Comparison of ENCODE assay signal across 8 mouse cellular contexts in genomic region chr4:136841056-136841455, GRCm38 (mm10). TPM values are rescaled to one million over a fixed set of nuclear protein-coding genes. Genes with fewer than 3 reads are reported as not detected.
DNase-seq lines count a peak whose midpoint lies in the region; ATAC-seq lines count a peak whose summit lies in the region.

No protein-coding gene starts in this region.

- H3K4me1 ChIP-seq in hindbrain, embryonic 16.5 days (ENCODE audit: control insufficient read depth, insufficient read depth, low read depth, low read length) = peaks cover 21% of the 10 kb centered on the region
- peaks cover 22% of the 10 kb centered on the region for H3K4me1 ChIP-seq in megakaryocyte, embryonic 14.5 days

- H3K4me2 ChIP-seq in hindbrain, embryonic 16.5 days (ENCODE audit: low read length) = no peak overlapping the region

- no peak overlapping the region for H3K9ac ChIP-seq in hindbrain, embryonic 16.5 days (ENCODE audit: low read depth, low read length)

- H3K27me3 ChIP-seq in hindbrain, embryonic 16.5 days (replicated peaks; ENCODE audit: control insufficient read depth, insufficient read depth, low read length) = no peaks in the 10 kb centered on the region
- H3K27me3 ChIP-seq in megakaryocyte, embryonic 14.5 days (replicated peaks) = peaks cover 65% of the 10 kb centered on the region

- ATAC-seq in hindbrain, embryonic 16.5 days = peak; percentile 56

- no peak overlapping the region for H3K27ac ChIP-seq in hindbrain, embryonic 16.5 days (ENCODE audit: low read depth, low read length)

- H3K36me3 ChIP-seq in hindbrain, embryonic 16.5 days (ENCODE audit: control insufficient read depth, insufficient read depth, low read length) = no peaks in the 10 kb centered on the region
- no peaks in the 10 kb centered on the region for H3K36me3 ChIP-seq in megakaryocyte, embryonic 14.5 days (replicated peaks; ENCODE audit: low read length)

- H3K4me3 ChIP-seq in hindbrain, embryonic 16.5 days (ENCODE audit: low read length) = no peak overlapping the region
- peak overlapping the region; percentile 59 for H3K4me3 ChIP-seq in megakaryocyte, embryonic 14.5 days (replicated peaks)

- WGBS in hindbrain, embryonic 16.5 days = 11% methylated on average over 5 of the region's 5 CpGs

- H3K9me3 ChIP-seq in hindbrain, embryonic 16.5 days (ENCODE audit: control insufficient read depth, low read length) = no peaks in the 10 kb centered on the region
- H3K9me3 ChIP-seq in megakaryocyte, embryonic 14.5 days = no peaks in the 10 kb centered on the region

- DNase-seq in ZHBTc4 (ENCODE audit: low read depth, low spot score) = peak; percentile 88
- peak; percentile 91 for DNase-seq in cerebellum, adult 9-10 months
- DNase-seq in frontal cortex, postnatal 25 days (ENCODE audit: low spot score in 2 of 2) = peak; percentile 79 to 83
- peak; percentile 68 to 80 for DNase-seq in layer of hippocampus, postnatal 36 days
- peak; percentile 83 to 88 for DNase-seq in right cerebral cortex, adult 2 months (ENCODE audit: low spot score in 2 of 2)
- peak; percentile 65 to 85 for DNase-seq in urinary bladder, postnatal 4 days (ENCODE audit: low spot score in 2 of 2)

RNA-seq across cellular contexts. Expression of gene Ephb2, which starts 5.3 kb away (rescaled TPM):
- polyA plus RNA-seq in hindbrain, embryonic 16.5 days (2015; fragmentation: Nextera tagmentation; extraction: Ambion mirVana) = 7.8 and 10.1 TPM in 2 replicates
- 10 to 100 TPM; 24.5 to 26.2 TPM for total RNA-seq in layer of hippocampus, postnatal 36 days (2021)
- polyA plus RNA-seq in megakaryocyte, embryonic 14.5 days (2012; ENCODE audit: insufficient read depth, low replicate concordance) = 0.20 TPM in 1 of 2 replicates, not detected in the other

RNA-seq across cellular contexts. Expression of gene C1qb, which starts 44.9 kb away (rescaled TPM):
- 49.8 and 53.9 TPM in 2 replicates for polyA plus RNA-seq in hindbrain, embryonic 16.5 days (2015; fragmentation: Nextera tagmentation; extraction: Ambion mirVana)
- total RNA-seq in layer of hippocampus, postnatal 36 days (2021) = 10 to 100 TPM; 47.8 to 51.2 TPM
- polyA plus RNA-seq in megakaryocyte, embryonic 14.5 days (2012; ENCODE audit: insufficient read depth, low replicate concordance) = 57.3 and 199 TPM in 2 replicates

RNA-seq across cellular contexts. Expression of gene C1qc, which starts 51.8 kb away (rescaled TPM):
- polyA plus RNA-seq in hindbrain, embryonic 16.5 days (2015; fragmentation: Nextera tagmentation; extraction: Ambion mirVana) = 25.5 and 28.8 TPM in 2 replicates
- 10 to 100 TPM; 36.1 to 37.7 TPM for total RNA-seq in layer of hippocampus, postnatal 36 days (2021)
- polyA plus RNA-seq in megakaryocyte, embryonic 14.5 days (2012; ENCODE audit: insufficient read depth, low replicate concordance) = 141 and 357 TPM in 2 replicates

RNA-seq across cellular contexts. Expression of gene C1qa, which starts 57.5 kb away (rescaled TPM):
- 34.0 and 36.8 TPM in 2 replicates for polyA plus RNA-seq in hindbrain, embryonic 16.5 days (2015; fragmentation: Nextera tagmentation; extraction: Ambion mirVana)
- total RNA-seq in layer of hippocampus, postnatal 36 days (2021) = 10 to 100 TPM; 48.9 to 50.7 TPM
- polyA plus RNA-seq in megakaryocyte, embryonic 14.5 days (2012; ENCODE audit: insufficient read depth, low replicate concordance) = 12.9 and 134 TPM in 2 replicates
